Mouse (Mus musculus): ENCODE data around the gene Nppc. TPM values are rescaled to one million over a fixed set of nuclear protein-coding genes. Genes with fewer than 3 reads are reported as not detected.

The Nppc gene
- 3.3 and 4.3 TPM in 2 replicates for polyA plus RNA-seq (2015; fragmentation: Nextera tagmentation; extraction: Ambion mirVana)

DNA sequence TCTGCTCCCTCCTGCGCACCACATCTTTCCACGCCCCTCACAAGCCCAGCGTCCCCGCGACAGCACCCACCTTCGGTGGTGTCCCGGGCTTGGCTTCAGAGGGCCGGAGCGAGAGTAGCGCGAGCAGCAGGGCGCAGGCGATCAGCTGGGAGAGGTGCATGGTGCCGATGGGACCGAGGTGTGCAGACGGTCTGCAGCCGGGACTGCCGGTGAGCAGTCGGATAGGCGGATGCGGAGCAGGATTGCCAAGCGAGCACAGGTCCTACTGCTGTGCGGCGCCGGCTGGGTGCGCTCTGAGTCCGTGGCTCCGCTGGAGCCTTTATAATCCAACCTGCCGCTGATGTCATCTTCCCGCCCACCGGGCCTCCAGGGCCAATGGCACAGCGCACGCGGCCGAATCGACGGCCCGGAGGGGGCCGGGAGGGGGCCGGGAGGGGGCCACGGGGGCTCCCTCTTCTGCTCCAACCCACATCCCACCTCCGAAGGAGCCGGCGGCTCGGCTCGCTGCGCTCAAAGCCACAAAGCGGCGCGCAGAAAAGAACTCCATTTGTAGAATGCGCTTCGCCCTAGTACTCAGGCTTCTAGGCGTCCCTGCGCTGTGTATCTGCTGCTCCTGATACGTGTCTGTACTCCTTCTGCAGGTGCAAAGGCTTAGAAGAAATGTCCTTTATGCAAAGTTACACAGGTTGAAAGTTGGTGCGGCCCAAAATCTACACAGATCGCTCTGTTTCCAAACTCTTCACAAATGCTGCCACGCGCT is at the start of gene Nppc:
Gene Nppc, minus strand, starts transcription at position 293 of the 760 bp plus-strand sequence.
- peak within 1 kb of the TSS; percentile 88 for H3K4me2 ChIP-seq
- H3K36me3 ChIP-seq (replicated peaks), result no peaks in the 10 kb centered on the region
- H3K27me3 ChIP-seq (replicated peaks), result peaks cover 13% of the 10 kb centered on the region
- peak within 1 kb of the TSS; percentile 62 for H3K9ac ChIP-seq
- H3K27ac ChIP-seq, result peak within 1 kb of the TSS; percentile 58
- H3K4me3 ChIP-seq, result peak within 1 kb of the TSS; percentile 55
- H3K4me1 ChIP-seq, result peaks cover 9% of the 10 kb centered on the region; the same call in 1 of the 2 replicates
- WGBS, result 4% methylated on average over 56 of the region's 59 CpGs
- peak; percentile 94 for ATAC-seq (replicated peaks)
- no peaks in the 10 kb centered on the region for H3K9me3 ChIP-seq

DNA sequence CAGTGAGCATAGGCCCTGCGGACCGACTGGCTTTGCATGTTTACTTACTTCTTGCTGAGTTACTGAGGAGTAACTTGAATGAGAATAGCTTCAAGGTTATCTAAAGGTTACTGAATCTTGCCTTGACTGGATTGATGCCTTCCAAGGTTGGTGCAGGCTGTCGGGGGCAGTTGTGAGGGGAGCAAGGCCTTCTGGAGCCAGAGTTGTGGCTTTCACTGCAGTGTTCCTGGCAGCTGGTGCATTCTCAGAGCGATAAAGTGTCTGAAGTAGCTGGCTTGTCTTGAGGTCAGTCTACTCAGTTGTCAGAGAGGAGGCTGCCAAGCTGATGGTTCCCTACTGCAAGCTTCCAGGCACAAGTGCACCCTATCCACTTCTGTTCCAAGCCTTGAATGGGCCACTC is 49.0 kb upstream of the Nppc start:
- no peak overlapping the region for H3K9ac ChIP-seq
- H3K9me3 ChIP-seq, result no peaks in the 10 kb centered on the region
- H3K27ac ChIP-seq, result no peak overlapping the region
- 89% methylated on average over 4 of the region's 4 CpGs for WGBS
- H3K4me3 ChIP-seq, result no peak overlapping the region
- H3K4me2 ChIP-seq, result no peak overlapping the region
- H3K27me3 ChIP-seq (replicated peaks), result no peaks in the 10 kb centered on the region
- H3K36me3 ChIP-seq (replicated peaks), result no peaks in the 10 kb centered on the region
- H3K4me1 ChIP-seq, result no peaks in the 10 kb centered on the region
- ATAC-seq (replicated peaks), result no peak

DNA sequence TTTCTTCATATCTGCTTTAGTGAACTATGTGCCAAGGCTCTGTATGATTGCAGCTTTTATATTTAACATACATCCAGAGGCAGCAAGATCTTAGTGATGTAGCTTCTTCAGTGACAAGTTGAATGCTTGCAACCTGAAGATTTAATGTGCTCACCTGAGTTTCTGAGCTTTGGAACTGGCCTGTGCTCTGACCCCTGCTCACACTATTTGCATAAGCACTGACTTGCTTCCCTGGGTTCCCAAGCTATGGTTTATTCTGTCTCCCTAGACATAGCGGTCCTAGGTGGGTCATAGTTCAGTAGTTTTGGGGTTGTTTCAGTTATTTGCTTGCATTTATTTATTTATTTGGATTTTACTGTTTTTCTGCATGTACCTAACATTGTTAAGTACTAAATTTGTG is 47.8 kb upstream of the Nppc start:
- Histone ChIP-seq H3K9ac (no peak overlapping the region), H3K4me3 (no peak overlapping the region), H3K36me3 (replicated peaks) (no peaks in the 10 kb centered on the region), H3K4me1 (no peaks in the 10 kb centered on the region), H3K9me3 (no peaks in the 10 kb centered on the region), H3K4me2 (no peak overlapping the region), H3K27ac (no peak overlapping the region), H3K27me3 (replicated peaks) (no peaks in the 10 kb centered on the region)
- WGBS, result 84% methylated on average over 1 of the region's 1 CpGs
- no peak for ATAC-seq (replicated peaks)

DNA sequence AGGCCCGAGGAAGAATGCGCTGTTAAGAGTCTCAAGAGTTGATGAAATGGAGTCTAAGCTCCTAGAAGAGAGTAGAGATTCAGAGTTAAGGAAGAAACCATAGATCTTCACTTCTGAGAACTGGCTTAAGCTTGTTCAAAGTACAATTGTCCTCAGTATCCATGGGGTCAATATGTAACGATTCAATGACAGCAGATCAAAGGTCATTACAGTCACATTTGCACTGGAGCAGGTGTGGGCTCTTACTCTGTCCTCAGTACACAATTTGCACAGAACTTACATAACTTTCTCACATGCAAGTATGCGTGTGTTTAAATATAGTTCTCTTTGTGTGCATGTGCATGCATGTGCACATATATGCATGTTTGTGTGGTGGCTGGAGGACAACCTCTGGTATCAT is 42.7 kb upstream of the Nppc start:
- no peak overlapping the region for H3K27ac ChIP-seq
- no peak for ATAC-seq (replicated peaks)
- no peak overlapping the region for H3K4me2 ChIP-seq
- WGBS, result 92% methylated on average over 4 of the region's 4 CpGs
- no peaks in the 10 kb centered on the region for H3K36me3 ChIP-seq (replicated peaks)
- H3K27me3 ChIP-seq (replicated peaks), result no peaks in the 10 kb centered on the region
- H3K4me1 ChIP-seq, result no peaks in the 10 kb centered on the region
- H3K9me3 ChIP-seq, result no peaks in the 10 kb centered on the region
- H3K4me3 ChIP-seq, result no peak overlapping the region
- H3K9ac ChIP-seq, result no peak overlapping the region

DNA sequence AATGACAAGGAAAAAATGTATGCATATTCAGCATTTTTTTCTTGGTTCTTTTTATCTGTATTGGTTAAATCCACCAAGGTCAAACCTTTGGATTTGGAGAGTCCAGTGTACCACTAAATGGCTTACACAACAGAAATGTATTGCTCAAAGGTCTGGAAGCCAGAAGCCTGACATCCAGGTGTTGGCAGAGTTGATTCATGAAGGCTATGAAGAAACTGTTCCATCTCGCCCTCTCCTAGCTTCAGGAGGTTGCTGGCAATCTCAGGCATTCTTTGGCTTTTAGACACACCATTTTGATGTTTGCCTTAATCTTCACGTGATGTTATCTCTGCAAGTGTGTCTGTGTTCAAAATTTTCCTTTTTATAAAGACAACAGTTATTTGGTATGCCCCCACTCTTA is 41.7 kb upstream of the Nppc start:
- no peak for ATAC-seq (replicated peaks)

DNA sequence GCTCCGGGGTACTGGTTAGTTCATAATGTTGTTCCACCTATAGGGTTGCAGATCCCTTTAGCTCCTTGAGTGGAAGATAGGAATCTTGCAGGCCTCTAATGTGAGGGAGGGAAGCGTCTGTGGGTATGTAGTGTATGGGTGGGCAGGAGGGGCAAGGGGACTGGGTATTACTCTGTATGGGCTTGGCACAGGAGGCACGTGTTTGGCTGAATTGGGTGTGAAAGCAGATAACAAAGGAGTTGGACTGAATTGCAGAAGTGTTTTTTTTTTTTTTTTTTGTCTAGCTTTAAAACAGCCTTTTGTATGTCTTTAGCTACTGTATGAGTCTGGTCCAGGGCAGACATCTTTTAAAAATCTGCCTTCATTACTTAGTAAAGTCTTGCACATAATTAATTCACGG is 39.2 kb upstream of the Nppc start:
- no peak overlapping the region for H3K4me2 ChIP-seq
- WGBS, result 80% methylated on average over 4 of the region's 4 CpGs
- ATAC-seq (replicated peaks), result no peak
- peaks cover 15% of the 10 kb centered on the region for H3K4me1 ChIP-seq
- no peaks in the 10 kb centered on the region for H3K36me3 ChIP-seq (replicated peaks)
- no peak overlapping the region for H3K9ac ChIP-seq
- no peak overlapping the region for H3K27ac ChIP-seq
- H3K4me3 ChIP-seq, result no peak overlapping the region
- H3K27me3 ChIP-seq (replicated peaks), result no peaks in the 10 kb centered on the region
- no peaks in the 10 kb centered on the region for H3K9me3 ChIP-seq

More for the DNA sequence above, 41.7 kb upstream of the Nppc start:
- no peak overlapping the region for H3K4me3 ChIP-seq
- 100% methylated on average over 2 of the region's 2 CpGs for WGBS
- no peak overlapping the region for H3K9ac ChIP-seq
- no peak overlapping the region for H3K27ac ChIP-seq
- H3K27me3 ChIP-seq (replicated peaks), result no peaks in the 10 kb centered on the region
- no peaks in the 10 kb centered on the region for H3K9me3 ChIP-seq
- H3K4me2 ChIP-seq, result no peak overlapping the region
- no peaks in the 10 kb centered on the region for H3K36me3 ChIP-seq (replicated peaks)
- no peaks in the 10 kb centered on the region for H3K4me1 ChIP-seq

DNA sequence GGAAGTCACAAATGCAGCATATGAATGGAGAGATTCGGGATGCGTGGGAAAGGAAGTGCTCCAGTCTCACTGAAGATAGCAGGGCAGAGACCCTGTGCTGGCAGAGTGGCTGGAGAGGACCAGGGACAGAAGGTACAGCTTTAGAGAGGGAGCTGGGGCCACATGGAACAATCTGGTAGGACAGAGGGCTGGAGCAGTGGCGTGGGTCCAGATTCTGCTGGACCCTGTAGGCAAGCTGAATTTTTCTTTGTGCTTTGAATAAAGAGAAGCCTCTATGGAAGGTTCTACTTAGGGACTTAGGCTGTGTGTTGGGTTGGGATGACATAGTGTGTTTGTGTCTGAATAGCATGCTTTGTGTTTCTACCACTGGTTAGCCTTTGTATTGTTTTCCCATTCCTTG is 35.1 kb upstream of the Nppc start:
- Histone ChIP-seq H3K4me2 (0 out of 2 replicates have a peak overlapping the region, but pooled peaks have one; percentile 83), H3K27me3 (replicated peaks) (no peaks in the 10 kb centered on the region), H3K36me3 (replicated peaks) (no peaks in the 10 kb centered on the region), H3K4me3 (no peak overlapping the region), H3K9me3 (no peaks in the 10 kb centered on the region), H3K4me1 (peaks cover 28% of the 10 kb centered on the region), H3K9ac (no peak overlapping the region), H3K27ac (no peak overlapping the region)
- 87% methylated on average over 3 of the region's 3 CpGs for WGBS
- ATAC-seq (replicated peaks), result no peak

DNA sequence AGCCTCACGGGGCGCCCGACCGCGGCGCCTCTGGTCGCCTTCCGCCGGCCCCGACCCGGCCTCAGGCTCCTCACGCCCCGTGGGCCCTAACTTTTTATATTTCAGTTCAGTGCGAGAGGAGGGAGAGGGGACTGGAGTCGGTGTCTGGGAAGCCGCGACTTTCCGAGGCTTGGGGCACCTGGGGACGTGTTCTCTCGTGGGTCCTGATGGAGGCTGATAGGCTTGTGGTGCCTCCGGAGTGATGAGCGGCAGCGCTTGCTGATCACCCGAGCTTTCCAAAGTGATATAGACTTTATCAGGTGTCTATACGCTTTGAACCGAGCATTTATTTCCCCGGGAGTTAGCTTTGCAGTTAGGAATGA is 33.6 kb upstream of the Nppc start:
- H3K9me3 ChIP-seq, result no peaks in the 10 kb centered on the region
- WGBS, result under 1% methylated on average over 27 of the region's 27 CpGs
- no peak for ATAC-seq (replicated peaks)
- peak overlapping the region; percentile 83 for H3K9ac ChIP-seq
- H3K4me1 ChIP-seq, result peaks cover 28% of the 10 kb centered on the region
- H3K27ac ChIP-seq, result peak overlapping the region; percentile 87
- no peaks in the 10 kb centered on the region for H3K27me3 ChIP-seq (replicated peaks)
- no peaks in the 10 kb centered on the region for H3K36me3 ChIP-seq (replicated peaks)
- peak overlapping the region; percentile 83 for H3K4me2 ChIP-seq
- H3K4me3 ChIP-seq, result peak overlapping the region; percentile 87

DNA sequence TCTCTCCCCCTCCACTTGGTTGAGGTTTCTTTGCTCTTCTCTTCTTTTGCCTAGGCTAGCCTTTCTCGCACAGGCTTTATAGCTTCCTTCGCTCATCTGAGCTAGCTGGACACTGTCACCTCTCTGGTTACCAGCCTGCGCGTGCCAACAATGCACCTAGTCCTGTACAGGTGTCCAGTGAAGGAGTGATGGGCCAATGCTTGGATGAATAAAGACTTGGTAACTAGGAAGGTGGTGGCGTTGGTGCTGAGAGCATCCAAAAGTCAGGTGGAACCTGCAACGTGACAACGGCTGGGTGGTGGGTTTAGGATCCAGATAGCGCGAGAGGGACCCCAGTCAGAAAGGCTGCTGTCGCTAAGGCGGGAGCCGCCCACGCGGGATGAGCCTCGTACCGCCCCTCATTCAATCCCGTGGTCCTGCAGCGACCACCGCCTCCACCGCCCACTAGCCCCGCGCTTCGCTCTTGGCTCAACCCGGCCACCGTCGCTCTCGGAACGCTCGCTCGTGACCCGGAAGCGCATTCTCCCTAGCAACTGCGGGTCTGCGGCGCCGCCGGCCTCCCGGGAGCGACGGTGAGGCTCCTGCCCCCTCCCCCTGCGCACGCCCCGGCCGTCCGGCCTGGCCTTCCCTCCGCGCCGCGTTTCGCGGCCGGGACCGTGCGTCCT is 33.1 kb upstream of the Nppc start, which contains the start of gene Dis3l2:
Gene Dis3l2, plus strand, starts transcription at position 509 of the 665 bp plus-strand sequence.
- Histone ChIP-seq H3K27ac (peak within 1 kb of the TSS; percentile 87), H3K9ac (peak within 1 kb of the TSS; percentile 83), H3K27me3 (replicated peaks) (no peaks in the 10 kb centered on the region), H3K9me3 (no peaks in the 10 kb centered on the region), H3K4me1 (peaks cover 28% of the 10 kb centered on the region), H3K4me3 (peak within 1 kb of the TSS; percentile 87), H3K36me3 (replicated peaks) (no peaks in the 10 kb centered on the region), H3K4me2 (peak within 1 kb of the TSS; percentile 83)
- 3% methylated on average over 42 of the region's 54 CpGs for WGBS
- ATAC-seq (replicated peaks), result peak; percentile 97

DNA sequence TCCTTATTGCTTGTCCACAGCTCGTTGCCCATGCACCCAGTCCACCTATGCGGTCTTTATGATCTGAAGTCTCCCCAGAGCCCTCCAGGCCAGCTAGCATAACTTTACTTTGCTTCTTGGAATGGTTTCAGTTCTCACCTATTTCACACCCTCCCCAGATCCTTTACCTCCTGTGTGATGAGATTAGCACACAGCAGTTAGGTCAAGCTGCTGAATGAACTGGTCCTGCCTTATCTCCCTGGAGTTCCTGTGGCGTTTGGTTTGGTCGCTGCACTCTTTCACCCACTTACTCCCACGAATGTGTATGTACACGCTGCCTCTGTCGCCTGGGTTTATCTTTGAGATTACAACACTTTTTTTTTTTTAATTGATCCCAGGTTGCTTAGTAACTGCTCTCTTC is 30.0 kb upstream of the Nppc start:
- Histone ChIP-seq H3K4me2 (no peak overlapping the region), H3K4me3 (no peak overlapping the region), H3K27ac (no peak overlapping the region), H3K4me1 (peaks cover 21% of the 10 kb centered on the region), H3K9ac (no peak overlapping the region), H3K36me3 (replicated peaks) (no peaks in the 10 kb centered on the region), H3K9me3 (no peaks in the 10 kb centered on the region), H3K27me3 (replicated peaks) (no peaks in the 10 kb centered on the region)
- no peak for ATAC-seq (replicated peaks)
- WGBS, result 75% methylated on average over 7 of the region's 7 CpGs

DNA sequence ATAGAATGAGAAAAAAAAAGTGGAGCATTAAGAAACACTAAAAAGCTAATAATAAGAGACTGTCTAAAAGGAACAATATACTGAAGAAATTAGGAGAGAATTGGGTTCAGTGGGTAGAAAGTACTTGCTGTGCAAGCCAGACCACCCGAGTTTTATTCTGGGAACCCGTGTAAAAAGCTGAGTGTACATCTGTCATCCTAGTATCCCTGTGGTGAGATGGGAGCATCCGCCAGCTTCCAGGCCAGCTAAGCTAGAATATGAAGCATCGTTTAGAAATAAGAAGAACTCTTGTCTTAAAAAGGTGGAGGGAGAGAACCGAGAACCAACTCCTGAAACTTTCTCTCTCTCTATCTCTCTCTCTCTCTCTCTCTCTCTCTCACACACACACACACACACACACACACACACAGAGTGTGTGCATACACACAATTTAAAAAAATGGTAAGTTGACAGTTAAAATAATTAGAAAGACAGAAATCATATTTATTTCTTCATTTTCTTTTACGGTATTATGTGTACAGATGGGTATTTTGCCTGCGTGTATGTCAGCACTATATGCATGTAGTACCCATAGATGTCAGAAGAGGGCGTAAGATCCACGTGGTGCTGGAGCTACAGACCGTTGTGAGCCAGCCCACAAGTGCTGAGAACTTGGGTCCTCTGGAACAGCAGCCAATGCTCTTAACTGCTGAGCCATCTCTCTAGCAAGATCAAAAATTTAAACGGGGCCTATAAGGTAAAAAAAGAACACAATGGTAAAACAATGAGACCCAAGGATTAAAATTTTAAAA is 29.2 kb upstream of the Nppc start:
- Histone ChIP-seq H3K9me3 (no peaks in the 10 kb centered on the region), H3K4me3 (no peak overlapping the region), H3K4me1 (peaks cover 13% of the 10 kb centered on the region), H3K9ac (no peak overlapping the region), H3K27ac (no peak overlapping the region), H3K36me3 (replicated peaks) (no peaks in the 10 kb centered on the region), H3K4me2 (no peak overlapping the region), H3K27me3 (replicated peaks) (no peaks in the 10 kb centered on the region)
- WGBS, result 67% methylated on average over 11 of the region's 11 CpGs
- ATAC-seq (replicated peaks), result no peak

DNA sequence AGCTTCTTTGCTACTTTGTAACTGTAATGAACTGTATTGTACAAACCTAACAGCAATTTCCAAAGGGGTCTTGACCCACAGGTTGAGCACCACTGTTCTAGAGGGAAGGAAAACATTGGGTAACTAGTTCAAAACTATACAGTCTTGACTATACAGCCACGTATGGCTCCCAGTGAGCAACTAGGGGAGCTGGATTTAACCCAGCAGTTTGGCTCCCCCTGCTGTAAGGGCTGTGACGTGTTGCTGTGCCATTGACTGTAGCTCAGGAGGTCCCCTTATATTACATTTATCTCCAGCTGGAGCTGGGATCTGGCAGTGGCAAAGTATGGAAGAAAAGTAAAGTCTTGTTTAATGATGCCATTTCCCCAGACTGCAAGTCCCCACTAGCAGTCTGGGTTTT is 28.4 kb upstream of the Nppc start:
- Histone ChIP-seq H3K4me2 (no peak overlapping the region), H3K9ac (no peak overlapping the region), H3K27ac (no peak overlapping the region), H3K4me1 (peaks cover 9% of the 10 kb centered on the region), H3K27me3 (replicated peaks) (no peaks in the 10 kb centered on the region), H3K4me3 (no peak overlapping the region), H3K36me3 (replicated peaks) (no peaks in the 10 kb centered on the region), H3K9me3 (no peaks in the 10 kb centered on the region)
- 35% methylated on average over 2 of the region's 2 CpGs for WGBS
- ATAC-seq (replicated peaks), result no peak

All from midbrain, embryonic 15.5 days (tissue).